Mouse (Mus musculus) hindbrain, embryonic 11.5 days (tissue): ENCODE measurements at regions not wholly inside any gene's neighbourhood (a gene's known extent, or its start where the extent isn't known, plus 50 kb on each side); places are given as distances from the start of the nearest gene placed in this dataset.

ENCODE experiments used
- ATAC-seq: fragments of 200-750 bp; cut with Nextera tagmentation; 2 replicates; pipeline ENCODE4 v1.8.0; 2017; ENCODE audit warnings: mild to moderate bottlenecking, moderate TSS enrichment, moderate library complexity; ENCODE audit not compliant: low FRiP score
- DNase-seq: peaks from one replicate; pipeline ENCODE4 v3.0.0-alpha.2; 2015; ENCODE audit warnings: low spot score
- H3K27ac ChIP-seq: fragments of 300-500 bp; sonication (generic); 2 replicates; pipeline ENCODE4 v1.5.1; 2014; ENCODE audit warnings: mild to moderate bottlenecking, low read depth, low read length
- H3K27me3 ChIP-seq: fragments of 300-500 bp; sonication (generic); 2 replicates; pipeline ENCODE4 v1.6.1; 2014; ENCODE audit warnings: mild to moderate bottlenecking, low read length, moderate library complexity, mixed read lengths; ENCODE audit not compliant: control insufficient read depth, insufficient read depth
- H3K36me3 ChIP-seq: fragments of 300-500 bp; sonication (generic); 2 replicates; pipeline ENCODE4 v1.6.1; 2014; ENCODE audit warnings: mild to moderate bottlenecking, low read length, moderate library complexity, mixed read lengths; ENCODE audit not compliant: control insufficient read depth, insufficient read depth
- H3K4me1 ChIP-seq: fragments of 300-500 bp; sonication (generic); replicated peaks from 2 replicates; pipeline ENCODE4 v1.6.1; 2014; ENCODE audit warnings: low read length, mixed read lengths; ENCODE audit not compliant: control insufficient read depth, insufficient read depth
- H3K4me2 ChIP-seq: fragments of 300-500 bp; sonication (generic); replicated peaks from 2 replicates; pipeline ENCODE4 v1.6.1; 2014; ENCODE audit warnings: mild to moderate bottlenecking, low read depth, low read length
- H3K4me3 ChIP-seq: fragments of 300-500 bp; sonication (generic); 2 replicates; pipeline ENCODE4 v1.5.1; 2014; ENCODE audit warnings: low read depth, low read length
- H3K9ac ChIP-seq: fragments of 300-500 bp; sonication (generic); 2 replicates; pipeline ENCODE4 v1.6.1; 2014; ENCODE audit warnings: low read depth, low read length
- H3K9me3 ChIP-seq: fragments of 300-500 bp; sonication (generic); 2 replicates; pipeline ENCODE4 v1.6.1; 2016; ENCODE audit warnings: low read length; ENCODE audit not compliant: control insufficient read depth
- WGBS: fragments of 180-500 bp; shearing (Covaris S2); extraction: QIAGEN DNeasy Blood & Tissue Kit; methylation state at CpG from one replicate; pipeline ENCODE4 v1.1.7; 2014; 5-methylcytosine and 5-hydroxymethylcytosine counted together

GRCm38 (mm10) chr5:84608683-84609082 lies 191.5 kb upstream of the Epha5 start:
- Histone ChIP-seq H3K27me3 (no peaks in the 10 kb centered on the region), H3K4me1 (no peaks in the 10 kb centered on the region), H3K27ac (no peak overlapping the region), H3K9me3 (no peaks in the 10 kb centered on the region), H3K4me2 (no peak overlapping the region), H3K4me3 (no peak overlapping the region), H3K36me3 (no peaks in the 10 kb centered on the region), H3K9ac (no peak overlapping the region)
- 66% methylated on average over 2 of the region's 2 CpGs for WGBS
- DNase-seq (no peak), ATAC-seq (no peak)

- Histone ChIP-seq H3K9ac (no peak overlapping the region), H3K4me2 (no peak overlapping the region), H3K27ac (no peak overlapping the region), H3K27me3 (no peaks in the 10 kb centered on the region), H3K4me1 (no peaks in the 10 kb centered on the region), H3K36me3 (no peaks in the 10 kb centered on the region), H3K9me3 (no peaks in the 10 kb centered on the region), H3K4me3 (no peak overlapping the region)
- WGBS, result 87% methylated on average over 5 of the region's 5 CpGs
- no peak for ATAC-seq
- DNase-seq, result no peak
Measured at GRCm38 (mm10) chr5:84565311-84565946, 148.2 kb upstream of the Epha5 start.

GRCm38 (mm10) chr5:84519836-84520235 lies 102.7 kb upstream of the Epha5 start:
- no peaks in the 10 kb centered on the region for H3K4me1 ChIP-seq
- H3K9me3 ChIP-seq, result no peaks in the 10 kb centered on the region

GRCm38 (mm10) chr5:84510144-84510543 lies 93.0 kb upstream of the Epha5 start:
- 75% methylated on average over 5 of the region's 5 CpGs for WGBS
- Histone ChIP-seq H3K36me3 (no peaks in the 10 kb centered on the region), H3K4me3 (no peak overlapping the region), H3K9me3 (no peaks in the 10 kb centered on the region), H3K4me1 (no peaks in the 10 kb centered on the region), H3K4me2 (no peak overlapping the region), H3K9ac (no peak overlapping the region), H3K27me3 (no peaks in the 10 kb centered on the region), H3K27ac (no peak overlapping the region)
- DNase-seq, result no peak
- no peak for ATAC-seq

More at GRCm38 (mm10) chr5:84519836-84520235, 102.7 kb upstream of the Epha5 start:
- Histone ChIP-seq H3K36me3 (no peaks in the 10 kb centered on the region), H3K4me2 (no peak overlapping the region), H3K27me3 (no peaks in the 10 kb centered on the region), H3K4me3 (no peak overlapping the region), H3K27ac (no peak overlapping the region), H3K9ac (no peak overlapping the region)
- DNase-seq (no peak), ATAC-seq (no peak)

- no peak overlapping the region for H3K27ac ChIP-seq
- H3K4me2 ChIP-seq, result no peak overlapping the region
- DNase-seq (no peak), ATAC-seq (no peak)
- H3K36me3 ChIP-seq, result no peaks in the 10 kb centered on the region
- no peak overlapping the region for H3K9ac ChIP-seq
- no peaks in the 10 kb centered on the region for H3K27me3 ChIP-seq
- no peaks in the 10 kb centered on the region for H3K4me1 ChIP-seq
- no peaks in the 10 kb centered on the region for H3K9me3 ChIP-seq
- H3K4me3 ChIP-seq, result no peak overlapping the region
Measured at GRCm38 (mm10) chr5:84480978-84481377, 63.8 kb upstream of the Epha5 start.
